Mouse (Mus musculus) A20 (cell line): ENCODE results near the gene Nrarp.

ENCODE experiments used
- DNase-seq: peaks from one replicate; pipeline ENCODE4 v3.0.0-alpha.2; 2011; ENCODE audit warnings: low read depth, low spot score

The Nrarp gene

DNA sequence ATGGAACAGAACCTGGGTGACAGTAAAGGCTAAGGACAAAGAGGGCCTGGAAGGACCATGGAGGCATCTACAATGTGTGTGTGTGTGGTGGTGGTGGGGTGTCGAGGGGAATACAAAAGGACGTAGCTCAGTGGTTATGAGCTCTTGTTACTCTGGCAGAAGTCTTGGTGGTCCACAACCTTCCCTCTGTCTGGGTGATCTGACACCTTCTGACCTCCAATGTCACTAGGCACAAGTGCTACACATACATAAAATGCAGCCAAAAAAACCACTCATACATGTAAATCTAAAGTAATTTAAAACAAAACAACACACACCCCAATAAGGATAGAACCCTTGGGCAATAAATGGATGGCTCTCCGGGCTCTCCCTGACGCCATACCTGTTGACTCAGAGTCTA, 46.8 kb downstream of the Nrarp start:
- DNase-seq, result no peak

DNA sequence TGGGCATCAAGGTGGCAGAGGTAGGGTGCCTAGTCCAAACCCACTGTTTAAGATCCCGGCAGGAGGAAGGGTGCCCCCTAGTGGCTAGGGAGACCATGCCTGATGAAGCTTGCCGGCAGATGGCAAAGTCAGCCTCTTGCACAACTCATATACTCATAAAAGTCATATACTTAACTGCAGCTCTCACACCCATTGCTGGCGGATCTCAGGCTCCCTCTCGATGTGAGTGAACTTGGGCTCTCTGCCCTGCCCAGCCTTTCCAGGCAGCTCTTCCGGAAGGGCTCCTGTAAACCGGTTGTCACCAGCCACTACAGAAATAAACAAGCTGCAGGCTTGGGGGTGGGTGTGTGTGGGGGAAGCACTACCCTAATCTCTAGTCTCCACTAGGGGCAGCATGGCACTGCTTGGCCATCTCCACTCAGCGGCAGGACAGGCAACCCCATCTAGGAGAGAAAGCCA, 47.9 kb downstream of the Nrarp start:
- DNase-seq, result peak; percentile 94

DNA sequence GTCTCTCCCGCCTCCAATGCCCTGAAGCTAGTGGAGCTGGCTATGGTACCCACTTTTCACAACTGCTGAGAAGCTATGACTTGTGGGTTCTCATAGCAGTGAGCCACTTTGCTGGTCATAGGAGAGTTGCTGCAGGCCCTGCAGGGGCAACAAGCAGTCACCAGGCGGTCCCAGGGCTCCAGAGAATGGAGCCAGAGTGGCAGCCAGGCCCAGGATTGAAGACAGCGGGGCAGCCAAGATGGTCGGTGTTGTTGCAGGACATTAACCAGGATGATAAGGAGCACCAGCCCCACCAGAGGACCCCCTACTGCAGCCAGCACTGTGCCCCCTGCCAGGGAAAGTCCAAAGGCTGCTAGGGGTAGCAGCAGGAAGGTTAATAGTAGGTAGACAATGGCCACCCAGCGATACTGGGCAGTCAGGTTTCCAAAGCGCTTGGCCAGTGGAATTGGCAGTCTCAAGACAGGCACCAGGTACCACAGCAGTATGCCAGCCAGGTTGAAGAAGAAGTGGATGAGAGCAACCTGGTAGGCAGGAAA, 48.5 kb downstream of the Nrarp start:
- DNase-seq, result no peak

DNA sequence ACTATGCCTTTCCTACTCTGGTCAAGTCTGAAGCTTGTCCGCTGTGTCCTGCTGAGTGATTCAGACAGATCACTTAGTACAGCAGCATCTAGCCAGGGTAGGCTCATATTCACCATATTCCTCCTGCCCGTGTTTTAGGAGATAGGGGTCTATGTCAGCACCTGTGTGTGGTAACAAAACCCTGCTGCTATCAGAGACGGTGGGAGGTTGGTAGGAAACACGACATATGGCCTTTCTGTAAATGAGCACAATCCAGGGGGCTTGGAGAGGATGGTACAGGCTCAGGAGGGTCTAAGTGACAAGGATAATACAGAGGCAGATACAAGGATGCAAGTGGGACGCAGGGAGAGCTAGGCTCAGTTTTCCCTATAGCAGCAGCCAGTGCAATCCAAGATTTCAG, 49.0 kb downstream of the Nrarp start:
- no peak for DNase-seq

DNA sequence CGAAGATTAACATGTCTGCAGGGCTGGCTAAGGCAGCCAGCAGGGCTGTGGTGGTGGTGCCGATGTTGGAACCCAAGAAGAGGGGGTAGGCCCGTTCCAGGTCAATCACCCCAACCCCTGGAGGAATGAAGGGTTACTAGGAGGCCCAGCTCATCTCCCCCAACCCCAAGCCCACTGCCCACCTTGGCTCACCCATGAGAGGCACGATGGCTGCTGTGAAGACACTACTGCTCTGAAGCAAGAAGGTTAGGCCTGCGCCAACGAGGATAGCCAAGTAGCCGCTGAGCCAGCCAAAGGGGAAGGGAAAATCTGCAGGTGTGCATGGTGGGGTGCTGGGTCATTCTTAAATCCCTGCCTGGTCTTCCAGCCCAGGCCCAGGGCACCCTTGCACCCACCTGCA, 50.0 kb downstream of the Nrarp start:
- no peak for DNase-seq

DNA sequence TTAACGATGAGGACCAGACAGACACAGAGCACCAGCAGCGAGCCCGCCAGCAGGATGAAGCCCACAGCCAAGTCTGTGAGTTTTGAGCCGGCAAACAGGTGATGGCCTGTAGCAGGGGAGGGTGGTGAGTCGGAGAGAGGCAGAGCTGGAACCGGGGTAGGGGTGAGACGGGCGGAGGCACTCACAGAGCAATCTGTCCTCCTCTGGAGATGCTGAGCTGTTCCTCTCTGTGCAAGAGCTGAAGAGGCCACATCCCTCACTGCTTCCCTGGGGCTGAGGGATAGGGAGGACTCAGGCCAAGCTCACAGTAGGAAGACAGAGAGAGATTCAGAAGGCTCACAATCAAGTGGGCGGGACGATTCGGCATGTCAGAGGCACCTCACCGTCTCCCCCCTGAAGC, 50.5 kb downstream of the Nrarp start:
- DNase-seq, result no peak
